Mouse (Mus musculus): ENCODE results near the gene Ahdc1.

GRCm38 (mm10) chr4:133042651-133043635 is 31.9 kb downstream of the Ahdc1 start:
- TF ChIP-seq CTCF (conservative IDR thresholded peaks at IDR 0.05; ENCODE audit: low read length), result no peak
- TF ChIP-seq NANOG (IDR thresholded peaks at IDR 0.05; ENCODE audit: borderline replicate concordance, low read length), result no peak
- TF ChIP-seq POU5F1 (IDR thresholded peaks at IDR 0.05; ENCODE audit: borderline replicate concordance, low read length), result no peak

Measured in E14TG2a.4 (cell line).